Mouse (Mus musculus) heart, adult 18-20 months (tissue): ENCODE data around the gene Hbs1l. TPM values are rescaled to one million over a fixed set of nuclear protein-coding genes. Genes with fewer than 3 reads are reported as not detected.
A peak's percentile ranks its signal among the peaks of the same experiment; 100 is the strongest.

ENCODE experiments used
- DNase-seq, 2 experiments: peaks; one replicate each; pipeline ENCODE4 v3.0.0; 2021 to 2022; ENCODE audit warnings: mixed read lengths in 1 of 2
- total RNA-seq, 2 experiments: library from RNA; stranded (reverse); gene quantifications; 2 replicates each; pipeline ENCODE4 v1.2.3; 2021

The Hbs1l gene
- total RNA-seq, 2 experiments from 2014 or later: 74.2 to 74.6 TPM

- DNase-seq: no peak
These were observed 9.2 kb downstream of the Hbs1l start for GRCm38 (mm10) chr10:21304672-21305632.

- no peak for DNase-seq
These were observed 18.0 kb downstream of the Hbs1l start for GRCm38 (mm10) chr10:21313732-21314131.

- DNase-seq: no peak
These were observed 20.3 kb downstream of the Hbs1l start for GRCm38 (mm10) chr10:21316123-21316522.

DNA sequence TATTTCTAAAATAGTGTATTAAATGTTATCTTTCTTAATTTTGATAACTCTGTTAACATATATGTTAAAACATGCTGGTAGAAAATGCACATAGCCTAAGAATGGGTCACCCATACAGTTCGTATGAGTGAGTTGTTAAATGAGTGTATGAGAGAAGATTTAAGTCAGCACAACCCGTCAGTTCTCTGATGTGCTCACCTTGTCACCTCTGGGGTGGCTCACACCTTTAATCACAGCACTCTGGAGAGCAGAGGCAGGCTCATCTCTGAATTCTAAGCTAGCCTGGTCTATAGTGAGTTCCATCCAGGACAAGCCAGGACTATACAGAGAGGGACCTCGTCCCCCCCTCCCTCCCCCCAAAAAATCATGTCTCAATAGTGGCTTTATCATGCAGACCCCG, 22.5 kb downstream of the Hbs1l start:
- DNase-seq: no peak

- no peak for DNase-seq
These were observed 23.2 kb downstream of the Hbs1l start for GRCm38 (mm10) chr10:21318996-21319395.

DNA sequence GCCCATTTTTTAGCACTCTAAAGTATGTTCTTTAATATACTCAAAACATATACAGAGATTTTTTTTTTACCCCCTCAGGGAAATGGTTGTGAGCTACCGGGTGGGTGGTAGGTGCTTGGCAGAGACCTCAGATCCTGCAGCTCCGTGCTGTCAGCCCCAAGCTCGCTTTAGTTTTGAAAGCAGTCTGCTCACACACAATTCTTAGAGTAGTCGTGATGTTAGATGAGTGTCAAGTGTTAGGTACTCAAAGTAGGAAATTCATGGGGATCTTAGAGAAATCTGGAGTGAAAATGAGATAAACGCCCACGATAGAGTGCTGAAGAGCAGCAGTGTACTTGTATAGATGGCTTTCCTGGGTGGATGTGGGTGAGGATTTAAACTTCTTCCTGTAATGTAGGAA, 24.8 kb downstream of the Hbs1l start:
- no peak for DNase-seq

DNA sequence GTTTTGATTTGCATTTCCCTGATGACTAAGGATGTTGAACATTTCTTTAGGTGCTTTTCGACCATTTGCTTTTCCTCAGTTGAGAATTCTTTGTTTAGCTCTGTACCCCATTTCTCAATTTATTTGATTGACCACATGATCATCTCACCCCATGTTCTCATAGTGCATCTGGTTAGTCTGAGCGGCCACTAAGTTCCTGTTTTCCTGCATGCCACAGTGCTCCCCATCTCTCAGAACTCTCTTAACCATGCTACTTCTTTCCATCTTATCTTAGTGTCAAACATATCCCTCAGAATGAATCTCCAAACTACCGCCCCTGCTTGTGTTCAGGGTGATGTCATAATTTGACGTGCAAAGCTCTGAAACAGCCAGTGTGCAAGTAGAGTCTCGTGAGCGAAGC, 30.6 kb downstream of the Hbs1l start:
- DNase-seq: no peak

- DNase-seq: peak; percentile 14 to 31
These were observed 31.9 kb downstream of the Hbs1l start for GRCm38 (mm10) chr10:21327605-21328135.

GRCm38 (mm10) chr10:21334349-21335105, 38.7 kb downstream of the Hbs1l start:
- peak in 1 of 2 experiments; percentile 31 for DNase-seq

DNA sequence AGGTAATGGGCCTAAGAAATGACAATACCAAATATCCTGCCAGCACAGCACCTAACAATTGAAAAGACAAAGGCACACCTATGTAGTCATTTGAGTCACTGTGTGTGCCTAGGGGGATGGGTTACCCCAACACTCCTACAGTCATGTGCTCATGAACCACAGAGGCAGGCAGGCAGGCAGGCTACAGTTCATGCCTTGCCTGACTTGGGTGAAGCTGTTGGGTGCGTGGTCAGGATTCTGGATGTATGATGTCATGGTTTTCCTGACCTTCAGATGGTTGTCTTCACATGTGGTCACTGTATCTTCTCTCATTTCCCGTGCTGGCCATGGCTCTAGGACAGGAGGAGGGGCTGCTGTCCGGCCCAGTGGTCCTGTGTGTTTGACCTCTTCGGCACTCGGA, 39.8 kb downstream of the Hbs1l start:
- no peak for DNase-seq

GRCm38 (mm10) chr10:21337191-21337590, 41.4 kb downstream of the Hbs1l start:
- peak in 1 of 2 experiments; percentile 18 for DNase-seq

DNA sequence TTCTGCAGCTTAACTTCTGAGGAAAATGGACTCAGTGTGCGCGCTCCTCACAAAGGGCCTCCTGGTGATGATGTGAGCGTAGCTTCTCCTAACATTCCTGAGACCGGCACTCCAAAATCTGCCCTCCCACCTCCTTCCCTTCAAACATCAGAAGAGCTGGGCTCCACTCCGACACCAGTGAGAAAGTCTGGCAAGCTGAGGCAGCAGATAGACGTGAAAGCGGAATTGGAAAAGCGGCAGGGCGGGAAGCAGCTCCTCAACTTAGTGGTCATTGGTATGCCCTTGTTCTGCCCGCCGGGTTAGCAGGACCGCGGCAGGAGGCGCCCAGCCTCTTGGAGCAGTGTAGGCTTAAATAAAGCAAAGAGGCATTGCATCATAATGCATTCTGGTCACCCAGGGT, 45.9 kb downstream of the Hbs1l start:
- DNase-seq: no peak

DNA sequence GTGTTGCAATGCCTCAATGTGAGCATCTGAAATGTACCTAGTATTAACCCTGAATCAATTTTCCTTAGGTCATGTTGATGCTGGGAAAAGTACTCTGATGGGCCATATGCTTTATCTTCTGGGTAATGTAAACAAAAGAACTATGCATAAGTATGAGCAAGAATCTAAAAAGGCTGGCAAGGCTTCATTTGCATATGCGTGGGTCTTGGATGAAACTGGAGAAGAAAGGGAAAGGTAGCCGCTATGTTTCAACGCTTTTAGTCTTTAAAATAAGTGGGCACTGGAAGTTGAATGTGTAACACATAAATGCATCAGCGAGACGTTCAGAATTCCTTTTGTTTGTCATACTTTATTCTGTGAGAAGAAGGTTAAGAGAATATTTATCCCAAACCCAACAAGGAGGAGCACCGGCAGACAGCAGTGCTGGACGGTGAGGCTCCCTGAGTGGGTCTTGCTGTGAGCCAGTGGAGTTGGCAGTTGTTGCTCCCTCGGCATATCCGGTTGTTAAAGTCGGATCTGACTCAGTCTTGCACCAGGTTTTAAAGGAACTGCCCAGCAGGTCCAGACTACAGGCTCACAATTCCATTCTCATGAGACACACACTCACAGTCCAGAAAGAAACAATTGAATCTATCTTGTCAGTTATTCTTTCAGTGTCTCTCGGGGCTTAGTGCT, 46.7 kb downstream of the Hbs1l start:
- DNase-seq: no peak

- DNase-seq: no peak
These were observed 51.6 kb downstream of the Hbs1l start for GRCm38 (mm10) chr10:21347332-21347731.

DNA sequence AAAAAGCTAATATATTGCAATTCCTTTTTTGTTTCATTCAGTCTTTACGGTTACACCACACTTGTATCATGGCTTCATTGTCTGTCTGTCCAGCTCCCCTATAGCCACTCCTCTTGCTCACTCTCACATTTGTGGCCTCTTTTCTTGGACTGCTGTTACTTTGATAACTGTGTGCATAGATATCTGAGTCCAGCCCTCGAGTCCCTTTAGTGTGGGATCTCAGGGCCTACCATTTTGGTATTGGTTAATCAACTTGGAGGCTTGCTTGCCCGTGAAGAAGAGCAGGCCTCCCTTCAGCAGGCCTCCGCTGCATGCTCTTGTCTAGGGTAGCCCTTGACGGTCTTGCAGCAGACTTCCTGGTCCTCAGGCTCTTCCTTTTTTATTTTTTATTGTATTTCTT, 53.7 kb downstream of the Hbs1l start:
- no peak for DNase-seq

- DNase-seq: no peak
These were observed 54.2 kb downstream of the Hbs1l start for GRCm38 (mm10) chr10:21349946-21350345.

DNA sequence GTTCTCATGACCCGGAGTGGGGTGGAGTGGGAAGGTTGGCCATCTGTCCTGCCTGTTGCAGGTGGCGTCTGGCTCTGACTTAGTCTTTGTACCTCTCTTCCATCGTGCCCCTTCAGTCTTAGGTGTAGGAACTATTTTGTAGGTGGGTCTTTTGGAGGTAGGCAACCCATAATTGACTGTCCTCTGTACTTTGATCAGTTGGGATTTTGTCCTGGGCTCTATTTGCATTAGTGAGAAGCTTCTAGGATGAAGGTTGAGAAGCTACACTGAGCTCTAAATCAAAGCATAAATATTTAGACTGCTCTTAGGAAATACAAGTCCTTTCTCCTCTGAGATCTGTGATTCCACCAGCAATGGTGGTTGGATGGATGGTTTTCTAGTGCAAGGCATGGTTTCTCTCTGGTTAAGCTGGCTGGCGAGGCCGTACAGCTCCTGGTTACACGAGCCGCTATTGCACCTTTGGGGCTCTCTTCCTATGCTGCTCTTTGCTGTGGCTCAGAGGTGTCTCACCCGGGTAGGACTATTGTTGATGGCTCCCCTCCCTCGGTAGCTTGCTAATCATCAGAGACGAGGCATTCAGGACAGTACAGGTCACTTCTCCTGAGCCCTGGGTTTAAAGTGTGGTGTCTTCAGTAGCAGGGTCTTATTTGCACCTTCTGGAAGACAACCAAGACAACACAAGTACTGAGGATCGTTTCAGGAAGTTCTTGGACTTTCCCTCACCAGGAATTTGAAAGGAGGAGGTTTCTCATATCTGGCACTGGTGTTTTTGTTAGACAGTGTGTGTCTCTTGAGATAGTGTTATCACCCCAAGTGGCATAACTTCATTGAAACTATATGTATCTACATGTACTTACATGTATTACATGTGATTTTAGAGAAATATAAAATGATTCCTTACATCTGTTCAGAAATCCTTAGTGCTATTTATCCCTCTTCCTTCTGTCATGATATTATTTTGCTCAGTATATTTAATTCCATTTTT, 55.0 kb downstream of the Hbs1l start:
- DNase-seq: no peak

DNA sequence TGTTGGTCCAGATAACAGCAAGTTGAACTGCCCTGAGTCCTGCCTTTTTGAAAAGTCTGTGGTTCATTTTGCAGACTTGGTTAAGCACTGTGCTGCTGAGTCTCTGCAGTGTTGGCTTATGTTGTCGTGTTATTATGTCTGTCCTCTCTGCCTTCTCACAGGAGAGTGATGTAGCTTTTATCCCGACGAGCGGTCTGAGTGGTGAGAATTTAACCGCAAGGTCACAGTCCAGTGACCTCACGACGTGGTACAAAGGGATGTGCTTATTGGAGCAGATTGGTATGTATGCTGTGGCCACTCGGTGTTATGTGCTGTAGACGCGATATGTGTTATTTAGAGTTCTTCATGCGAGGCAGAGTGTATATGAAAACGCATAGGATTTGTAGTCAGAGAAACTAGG, 56.0 kb downstream of the Hbs1l start:
- DNase-seq: no peak

DNA sequence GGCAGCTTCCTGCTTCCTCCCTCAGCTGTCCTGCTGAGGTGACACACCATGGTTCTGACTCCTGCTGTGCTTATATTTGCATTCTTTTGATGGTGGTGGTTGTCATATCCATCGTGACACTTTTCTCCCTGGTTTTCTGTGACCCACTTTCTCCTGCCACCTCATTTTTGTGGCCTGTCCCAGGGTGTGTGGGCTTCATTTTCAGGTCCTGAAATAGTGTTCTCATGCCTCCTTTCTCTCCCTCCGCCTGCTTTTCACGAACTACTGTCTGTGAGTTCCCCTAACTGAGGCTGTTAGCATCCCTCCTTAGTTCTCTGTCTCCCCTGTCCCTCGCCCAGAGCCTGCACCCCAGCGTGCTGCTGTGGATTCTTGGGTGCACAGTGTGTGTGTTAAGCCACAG, 58.1 kb downstream of the Hbs1l start:
- DNase-seq: no peak

- no peak for DNase-seq
These were observed 58.7 kb downstream of the Hbs1l start for GRCm38 (mm10) chr10:21354506-21354905.

DNA sequence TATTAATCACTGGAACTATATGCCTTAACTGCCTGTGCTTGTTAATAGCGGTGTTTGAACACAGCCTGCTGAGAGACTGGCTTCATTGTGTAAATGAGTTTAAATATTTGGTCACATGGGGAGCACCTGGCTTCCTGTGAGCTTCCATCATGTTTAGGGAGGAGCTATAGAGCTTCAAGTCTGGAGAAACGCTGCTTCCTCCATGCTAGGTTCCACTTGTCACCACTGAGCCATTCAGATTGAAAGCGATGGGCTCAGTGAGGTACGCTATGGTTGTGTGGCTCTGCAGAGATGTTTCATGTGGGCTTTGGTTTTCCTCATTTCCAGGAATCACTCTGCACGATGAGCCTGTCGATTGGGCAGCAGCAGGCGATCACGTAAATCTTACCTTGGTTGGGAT, 62.2 kb downstream of the Hbs1l start:
- DNase-seq: no peak
